Mouse (Mus musculus) hindbrain, embryonic 10.5 days (tissue): ENCODE data around the gene St3gal4. TPM values are rescaled to one million over a fixed set of nuclear protein-coding genes. Genes with fewer than 3 reads are reported as not detected.
A peak's percentile ranks its signal among the peaks of the same experiment; 100 is the strongest.
"Not testable (repeated sequence)": the region's sequence is repeated elsewhere in the genome, so short reads cannot be mapped to it uniquely, and the experiment has no call there.

ENCODE experiments used
- DNase-seq: peaks from one replicate; pipeline ENCODE4 v3.0.0-alpha.2; 2017; ENCODE audit warnings: low spot score
- H3K27ac ChIP-seq: fragments of 300-500 bp; sonication (generic); 2 replicates; pipeline ENCODE4 v1.5.1; 2016; ENCODE audit warnings: mild to moderate bottlenecking, moderate library complexity
- H3K27me3 ChIP-seq: fragments of 300-500 bp; sonication (generic); 2 replicates; pipeline ENCODE4 v1.6.1; 2016; ENCODE audit warnings: mild to moderate bottlenecking; ENCODE audit not compliant: poor library complexity, insufficient read depth, severe bottlenecking
- H3K36me3 ChIP-seq: fragments of 300-500 bp; sonication (generic); 2 replicates; pipeline ENCODE4 v1.6.1; 2016; ENCODE audit warnings: mild to moderate bottlenecking, moderate library complexity
- H3K4me1 ChIP-seq: fragments of 300-500 bp; sonication (generic); replicated peaks from 2 replicates; pipeline ENCODE4 v1.6.1; 2016; ENCODE audit warnings: mild to moderate bottlenecking
- H3K4me3 ChIP-seq: fragments of 300-500 bp; sonication (generic); 2 replicates; pipeline ENCODE4 v1.5.1; 2016; ENCODE audit warnings: mild to moderate bottlenecking, moderate library complexity
- H3K9me3 ChIP-seq: fragments of 300-500 bp; sonication (generic); 2 replicates; pipeline ENCODE4 v1.6.1; 2016; ENCODE audit warnings: mild to moderate bottlenecking, moderate library complexity
- WGBS: fragments of 180-500 bp; shearing (Covaris S2); methylation state at CpG from one replicate; pipeline ENCODE4 v1.1.7; 2016; 5-methylcytosine and 5-hydroxymethylcytosine counted together
- polyA plus RNA-seq: library from polyadenylated mRNA; unstranded; fragments of >200 nt; fragmentation: Nextera tagmentation; extraction: Ambion mirVana; gene quantifications from 2 replicates; pipeline ENCODE4 v1.2.1, GENCODE M21; 2016

The St3gal4 gene
- 10.3 and 11.5 TPM in 2 replicates for polyA plus RNA-seq

DNA sequence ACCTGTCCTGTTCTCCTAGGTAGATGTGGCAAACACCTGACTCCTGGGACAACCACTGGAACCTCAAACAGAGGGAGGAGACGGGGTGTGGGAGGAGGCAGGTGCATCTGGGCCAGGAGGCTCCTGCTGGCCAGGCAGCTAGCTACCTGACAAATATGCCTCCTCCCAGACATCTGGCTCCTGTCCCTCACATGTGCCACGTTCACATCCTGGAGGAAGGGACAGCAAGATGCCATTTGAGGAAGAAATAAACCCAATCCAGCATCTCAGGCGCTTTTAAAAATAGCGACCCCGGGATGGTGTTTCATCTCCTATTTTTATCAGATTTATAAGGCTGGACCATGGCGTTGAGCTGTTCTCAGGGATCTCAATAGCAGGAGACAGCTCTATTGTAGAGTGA, at the start of gene St3gal4:
St3gal4 (minus strand) TSS at position 101 of the 400 bp plus-strand sequence.
- H3K27ac ChIP-seq, result no peak within 1 kb of the TSS
- H3K4me3 ChIP-seq, result no peak within 1 kb of the TSS
- peaks cover 36% of the 10 kb centered on the region for H3K36me3 ChIP-seq
- DNase-seq, result no peak
- WGBS, result 83% methylated on average over 6 of the region's 6 CpGs
- no peaks in the 10 kb centered on the region for H3K9me3 ChIP-seq
- H3K27me3 ChIP-seq, result 0 out of 2 replicates have a peak, but pooled peaks cover 3% of the 10 kb centered on the region
- H3K4me1 ChIP-seq, result peaks cover 44% of the 10 kb centered on the region

DNA sequence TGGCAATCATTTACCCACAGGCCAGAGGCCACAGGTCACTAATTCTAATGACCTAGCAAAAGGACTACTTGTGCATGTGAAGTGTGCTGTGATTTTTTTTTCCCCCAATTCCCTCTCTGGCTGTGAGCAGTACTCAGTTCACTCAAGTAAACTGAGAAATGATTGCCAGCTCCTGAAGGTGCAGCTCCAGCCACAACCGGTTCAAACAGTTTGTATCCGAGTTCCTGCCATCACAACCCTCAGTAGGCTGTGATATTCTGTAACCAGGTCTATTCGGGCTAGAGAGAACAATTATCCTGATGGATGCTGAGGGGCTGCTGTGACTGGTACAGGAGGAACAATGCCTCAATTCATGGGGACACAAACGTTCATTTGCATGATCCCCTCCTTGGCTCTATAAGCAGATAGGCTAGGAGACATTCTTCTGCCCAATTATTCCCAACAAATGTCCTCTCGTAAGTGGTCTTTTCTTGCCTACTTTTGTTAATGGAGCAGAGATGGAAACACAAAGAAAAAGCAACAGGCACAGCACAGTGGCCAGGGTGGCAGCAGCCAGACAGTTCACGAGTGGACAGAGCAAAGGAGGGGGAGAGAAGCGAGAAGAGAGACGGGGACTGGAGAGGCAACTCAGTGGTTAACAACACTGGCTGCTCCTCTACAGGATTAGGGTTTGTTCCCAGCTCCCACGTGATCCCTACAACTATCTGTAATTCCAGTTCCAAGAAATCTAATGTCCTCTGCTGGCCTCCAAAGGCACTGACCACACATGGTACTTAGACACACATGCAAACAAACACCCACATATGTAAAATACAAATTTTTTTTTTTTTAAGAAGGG, 47.9 kb upstream of the St3gal4 start:
- H3K27ac ChIP-seq, result peak overlapping the region; percentile 51; the same call in 1 of the 2 replicates
- H3K36me3 ChIP-seq, result peaks cover 39% of the 10 kb centered on the region
- WGBS, result 32% methylated on average over 9 of the region's 9 CpGs
- no peak overlapping the region for H3K4me3 ChIP-seq
- H3K9me3 ChIP-seq, result no peaks in the 10 kb centered on the region
- H3K4me1 ChIP-seq, result peaks cover 16% of the 10 kb centered on the region
- no peaks in the 10 kb centered on the region for H3K27me3 ChIP-seq
- DNase-seq, result no peak

DNA sequence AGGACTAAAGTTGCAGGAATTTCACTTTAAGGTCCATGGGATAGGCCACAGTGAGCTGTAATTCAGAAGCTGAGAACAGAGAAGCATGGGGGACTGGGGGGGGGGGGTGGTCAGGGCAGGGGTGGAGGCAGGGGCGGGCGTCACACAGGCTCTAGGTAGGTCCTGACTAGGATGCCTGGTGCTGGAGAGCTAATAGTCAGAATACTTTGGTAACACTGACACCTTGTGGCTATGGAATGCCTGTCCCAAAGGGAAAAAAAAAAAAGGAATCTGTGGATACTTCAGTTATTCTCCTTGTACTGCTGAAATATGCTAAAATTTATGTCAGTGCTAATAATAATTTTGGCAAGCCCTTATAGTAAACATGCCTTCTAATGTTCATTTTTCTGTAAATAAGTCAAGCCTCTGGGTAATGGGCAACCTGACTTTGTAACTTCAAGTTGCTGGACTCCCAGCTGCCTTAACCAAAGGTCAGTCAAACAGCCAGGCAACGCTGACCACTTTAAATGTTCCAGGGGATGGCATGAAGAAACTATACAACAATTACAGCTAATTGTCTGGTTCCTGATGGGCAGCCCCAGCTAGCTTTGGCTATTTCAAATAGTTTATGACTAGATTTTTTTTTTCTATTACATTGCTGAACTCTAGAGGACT, 47.2 kb upstream of the St3gal4 start:
- Histone ChIP-seq H3K9me3 (no peaks in the 10 kb centered on the region), H3K4me3 (no peak overlapping the region), H3K27me3 (no peaks in the 10 kb centered on the region), H3K36me3 (peaks cover 39% of the 10 kb centered on the region), H3K4me1 (peaks cover 16% of the 10 kb centered on the region), H3K27ac (no peak overlapping the region)
- WGBS, result 38% methylated on average over 3 of the region's 3 CpGs
- no peak for DNase-seq

DNA sequence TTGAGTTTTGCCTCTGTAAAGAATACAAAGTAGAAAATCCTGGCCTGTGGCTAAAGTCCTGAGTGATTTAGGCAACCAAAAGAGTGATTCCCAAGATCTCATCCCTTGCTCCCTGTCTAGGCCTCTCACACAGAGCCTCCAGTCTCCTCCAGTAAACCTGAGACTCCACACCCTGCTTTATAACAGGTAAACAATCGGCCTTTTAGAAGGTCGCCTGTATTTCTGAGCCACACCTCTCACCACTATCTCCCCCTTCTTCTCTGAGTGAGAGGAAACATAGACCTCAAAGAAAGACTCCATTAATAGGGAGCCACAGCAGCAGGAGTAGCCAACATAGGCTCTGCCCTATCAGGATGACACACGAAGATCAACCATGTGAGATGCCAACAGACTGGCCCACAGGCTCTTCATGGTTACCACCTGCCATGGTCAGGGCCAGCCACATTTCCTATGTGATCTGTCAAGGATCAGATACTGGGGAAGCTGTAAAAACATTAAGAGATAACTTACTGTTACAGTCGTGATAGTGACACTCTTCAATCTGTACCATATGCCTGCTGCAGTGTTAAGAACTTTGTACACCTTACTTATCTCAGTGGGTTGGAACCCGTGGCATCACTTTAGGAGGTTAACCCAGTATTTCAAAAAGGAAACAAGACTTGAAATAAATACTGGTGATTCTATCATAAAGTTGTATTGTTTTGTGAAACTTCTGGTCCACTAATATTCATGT, 45.2 kb upstream of the St3gal4 start:
- Histone ChIP-seq H3K4me3 (no peak overlapping the region), H3K27ac (no peak overlapping the region), H3K36me3 (peaks cover 19% of the 10 kb centered on the region), H3K4me1 (peaks cover 18% of the 10 kb centered on the region), H3K9me3 (no peaks in the 10 kb centered on the region), H3K27me3 (no peaks in the 10 kb centered on the region)
- DNase-seq, result no peak
- WGBS, result 82% methylated on average over 5 of the region's 5 CpGs

DNA sequence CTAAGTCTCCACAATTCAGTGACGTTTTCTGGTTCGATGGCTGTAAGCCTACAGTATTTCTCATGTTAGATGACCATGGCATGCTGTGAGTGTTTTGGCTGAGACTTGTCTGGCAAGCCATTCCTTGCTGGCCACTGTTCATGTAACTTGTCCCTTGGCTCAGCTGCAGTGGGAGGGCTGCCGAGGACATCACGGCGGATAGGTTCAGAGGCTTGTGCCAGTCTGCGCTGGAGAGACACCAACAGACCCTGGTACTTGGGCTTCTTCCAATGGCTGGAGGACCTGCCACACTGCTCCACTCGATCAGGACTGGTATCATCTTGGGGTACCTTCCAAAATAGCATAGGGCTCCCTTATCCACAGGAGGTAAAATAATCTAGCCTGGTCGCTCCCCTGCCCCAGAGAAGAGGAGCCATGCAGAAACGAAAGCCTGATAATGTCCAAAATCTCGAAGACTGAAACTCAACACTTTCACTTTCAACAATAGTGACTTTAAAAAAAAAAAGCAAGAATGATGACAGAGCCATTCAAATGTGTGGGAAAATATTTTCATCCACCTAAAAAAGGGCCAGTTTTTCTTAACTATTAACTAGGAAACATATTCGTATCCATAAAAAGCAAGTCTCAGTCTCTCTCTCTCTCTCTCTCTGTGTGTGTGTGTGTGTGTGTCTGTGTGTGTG, 44.1 kb upstream of the St3gal4 start:
- WGBS, result 94% methylated on average over 11 of the region's 11 CpGs
- Histone ChIP-seq H3K4me1 (peaks cover 18% of the 10 kb centered on the region), H3K9me3 (no peaks in the 10 kb centered on the region), H3K36me3 (peaks cover 13% of the 10 kb centered on the region; the same call in 1 of the 2 replicates), H3K27me3 (no peaks in the 10 kb centered on the region), H3K4me3 (no peak overlapping the region), H3K27ac (no peak overlapping the region)
- no peak for DNase-seq

DNA sequence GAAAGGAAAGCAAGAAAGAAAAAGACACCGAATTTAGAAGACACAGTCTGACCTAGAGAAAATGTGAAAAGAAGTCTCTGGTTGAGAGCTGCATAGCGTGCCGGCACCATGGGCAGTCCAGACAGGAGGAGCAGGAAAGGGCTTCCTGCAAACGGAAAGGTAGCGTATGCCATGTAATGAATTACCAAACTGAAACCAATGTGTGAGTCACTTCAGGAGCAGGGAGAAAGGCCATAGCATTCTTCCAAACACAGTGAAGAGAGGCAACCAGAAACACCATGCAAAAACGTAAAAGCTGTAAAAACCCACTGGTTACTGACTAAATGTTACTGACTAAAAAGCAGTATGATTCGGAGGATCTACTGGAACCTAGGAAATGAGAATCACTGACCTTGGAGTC, 42.7 kb upstream of the St3gal4 start:
- Histone ChIP-seq H3K27me3 (no peaks in the 10 kb centered on the region), H3K9me3 (no peaks in the 10 kb centered on the region), H3K27ac (no peak overlapping the region), H3K36me3 (peaks cover 18% of the 10 kb centered on the region), H3K4me1 (peaks cover 6% of the 10 kb centered on the region), H3K4me3 (no peak overlapping the region)
- WGBS, result 91% methylated on average over 7 of the region's 7 CpGs
- no peak for DNase-seq

DNA sequence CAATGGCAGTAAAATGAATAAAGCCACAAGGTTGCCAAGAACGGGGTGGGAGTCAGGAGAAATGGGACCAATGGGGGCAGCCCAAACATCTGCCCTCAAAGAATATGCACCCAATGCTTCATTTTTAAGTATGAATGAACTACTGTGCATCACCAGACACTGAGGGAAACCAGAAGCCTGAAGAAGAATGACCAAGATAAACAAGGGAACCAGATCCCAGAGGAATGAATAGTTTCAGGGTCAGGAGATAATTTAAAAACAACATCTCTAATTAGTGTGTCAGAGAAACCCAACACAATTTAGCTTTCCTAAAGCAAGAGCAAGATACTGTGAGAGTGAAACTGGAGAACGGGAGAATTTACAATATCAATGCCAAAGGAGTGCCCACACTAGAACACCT, 41.6 kb upstream of the St3gal4 start:
- WGBS, result 83% methylated on average over 2 of the region's 2 CpGs
- Histone ChIP-seq H3K36me3 (peaks cover 20% of the 10 kb centered on the region), H3K27ac (no peak overlapping the region), H3K4me1 (peaks cover 2% of the 10 kb centered on the region; the same call in 1 of the 2 replicates), H3K9me3 (no peaks in the 10 kb centered on the region), H3K4me3 (no peak overlapping the region), H3K27me3 (no peaks in the 10 kb centered on the region)
- DNase-seq, result no peak

DNA sequence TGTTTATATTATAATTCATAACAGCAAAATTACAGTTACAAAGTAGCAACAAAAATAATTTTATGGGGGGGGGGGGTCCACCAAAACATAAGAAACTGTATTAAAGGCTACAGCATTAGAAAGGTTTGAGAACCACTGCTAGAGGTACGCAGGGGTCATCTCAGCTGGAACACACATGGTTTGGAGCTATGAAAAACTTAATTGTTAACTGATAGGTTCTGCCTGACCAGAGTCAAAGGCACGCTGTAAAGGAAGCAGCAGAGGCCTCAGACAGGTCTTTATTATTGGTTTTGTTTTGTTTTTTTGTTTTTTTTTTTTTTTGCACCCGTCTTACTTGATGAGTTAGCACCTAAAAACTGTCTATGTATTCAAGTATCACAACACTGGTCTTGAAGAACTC, 39.4 kb upstream of the St3gal4 start:
- WGBS, result 84% methylated on average over 3 of the region's 3 CpGs
- Histone ChIP-seq H3K27ac (no peak overlapping the region), H3K4me3 (no peak overlapping the region), H3K4me1 (peaks cover 2% of the 10 kb centered on the region; the same call in 1 of the 2 replicates), H3K36me3 (peaks cover 12% of the 10 kb centered on the region), H3K9me3 (no peaks in the 10 kb centered on the region), H3K27me3 (no peaks in the 10 kb centered on the region)
- DNase-seq, result no peak

DNA sequence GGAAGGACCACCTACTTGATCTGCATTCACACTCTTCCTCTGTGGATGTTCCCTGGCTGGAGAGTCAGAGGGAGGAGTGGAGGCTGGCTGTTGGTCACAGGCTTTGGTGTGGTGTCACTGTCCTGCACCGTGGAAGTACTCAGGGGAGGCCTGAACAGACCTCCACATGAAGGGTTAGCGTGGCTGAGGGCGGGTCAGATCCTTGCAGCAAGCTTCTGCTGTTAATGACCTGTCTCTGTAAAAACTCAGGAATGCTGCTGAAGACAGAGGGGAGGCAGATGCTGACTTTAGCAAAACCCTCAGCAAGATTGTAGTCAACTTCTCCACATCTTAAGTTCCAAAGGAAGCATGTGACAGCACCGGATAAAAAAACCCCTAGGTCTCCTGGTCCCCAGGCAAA, 37.8 kb upstream of the St3gal4 start:
- peaks cover 2% of the 10 kb centered on the region; the same call in 1 of the 2 replicates for H3K4me1 ChIP-seq
- DNase-seq, result no peak
- H3K27me3 ChIP-seq, result no peaks in the 10 kb centered on the region
- 82% methylated on average over 4 of the region's 4 CpGs for WGBS
- no peak overlapping the region for H3K4me3 ChIP-seq
- no peak overlapping the region for H3K27ac ChIP-seq
- H3K36me3 ChIP-seq, result peaks cover 7% of the 10 kb centered on the region
- no peaks in the 10 kb centered on the region for H3K9me3 ChIP-seq

DNA sequence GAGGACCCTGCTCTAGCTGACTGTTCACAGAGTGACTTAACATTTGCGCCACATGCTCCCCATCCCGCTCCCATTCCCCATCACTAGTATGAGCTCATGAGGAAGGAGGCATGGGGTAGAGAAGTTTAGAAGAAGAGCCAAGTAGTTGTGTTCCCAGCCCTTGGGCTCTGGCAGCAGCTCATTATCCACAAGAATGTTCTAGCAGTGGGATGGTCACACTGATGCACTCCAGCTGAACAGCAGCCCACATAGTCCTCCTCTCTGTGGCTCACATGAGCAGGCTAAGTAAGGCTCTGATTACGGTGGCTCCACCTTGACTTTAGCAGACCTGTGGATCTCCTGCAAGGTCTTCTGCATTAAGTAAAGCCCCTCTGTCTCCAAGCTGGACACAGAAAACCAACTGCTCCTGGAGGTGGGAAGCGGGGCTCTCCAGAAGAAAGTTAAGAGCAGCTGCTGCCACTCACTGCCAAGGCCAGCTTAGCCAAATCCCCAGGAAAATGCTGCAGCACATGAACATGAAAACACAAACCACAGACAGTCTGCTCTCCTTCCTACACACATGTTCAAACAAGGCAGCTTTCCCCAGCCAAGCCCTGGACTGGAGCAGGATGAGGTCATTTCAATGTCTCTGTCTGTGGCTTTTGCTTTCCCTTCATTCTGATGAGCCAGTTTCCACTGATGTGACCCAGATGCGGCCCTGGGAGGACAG, 37.1 kb upstream of the St3gal4 start:
- 95% methylated on average over 5 of the region's 5 CpGs for WGBS
- H3K4me1 ChIP-seq, result peaks cover 2% of the 10 kb centered on the region; the same call in 1 of the 2 replicates
- no peak for DNase-seq
- no peaks in the 10 kb centered on the region for H3K27me3 ChIP-seq
- no peak overlapping the region for H3K27ac ChIP-seq
- no peaks in the 10 kb centered on the region for H3K9me3 ChIP-seq
- H3K4me3 ChIP-seq, result no peak overlapping the region
- H3K36me3 ChIP-seq, result peaks cover 7% of the 10 kb centered on the region

DNA sequence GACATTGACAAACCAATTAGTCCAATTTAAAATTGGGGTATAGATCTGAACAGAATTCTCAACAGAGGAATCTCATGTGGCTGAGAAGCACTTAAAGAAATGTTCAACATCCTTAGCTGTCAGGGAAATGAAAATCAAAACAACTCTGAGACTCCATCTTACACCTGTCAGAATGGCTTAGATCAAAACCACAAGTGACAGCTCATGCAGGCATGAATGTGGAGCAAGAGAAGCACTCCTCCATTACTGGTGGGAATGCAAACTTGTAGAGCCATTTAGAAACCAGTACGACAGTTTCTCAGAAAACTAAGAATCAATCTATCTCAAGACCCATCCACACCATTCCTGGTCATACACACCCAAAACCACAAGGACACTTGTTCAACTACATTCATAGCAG, 33.9 kb upstream of the St3gal4 start:
- WGBS, result 93% methylated on average over 1 of the region's 1 CpGs
- Histone ChIP-seq H3K9me3 (no peaks in the 10 kb centered on the region), H3K4me1 (no peaks in the 10 kb centered on the region; the same call in 1 of the 2 replicates), H3K27ac (no peak overlapping the region), H3K36me3 (peaks cover 7% of the 10 kb centered on the region), H3K27me3 (no peaks in the 10 kb centered on the region), H3K4me3 (no peak overlapping the region)
- DNase-seq, result no peak

DNA sequence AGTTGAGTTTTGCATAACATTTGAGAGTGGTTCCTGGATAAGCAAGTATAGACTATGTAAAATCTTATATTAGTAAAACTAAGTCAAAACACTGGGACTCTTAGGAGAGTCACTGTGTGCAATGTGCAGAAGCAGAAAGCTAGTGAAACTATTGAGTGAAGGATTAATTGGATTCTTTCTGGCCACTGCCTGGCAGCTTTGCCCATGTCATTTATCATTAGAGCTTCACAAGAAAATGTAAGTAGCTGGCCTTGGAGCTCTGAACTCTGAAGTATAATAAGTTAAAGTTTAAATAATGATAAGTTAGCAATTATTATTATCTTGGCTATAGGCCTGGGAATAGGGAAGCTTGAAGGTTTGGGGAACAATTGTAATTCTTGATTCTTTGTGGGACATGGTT, 29.8 kb upstream of the St3gal4 start:
- not testable (repeated sequence) for H3K4me1 ChIP-seq, H3K9me3 ChIP-seq

More for the DNA sequence above, 29.8 kb upstream of the St3gal4 start:
- not testable (repeated sequence) for H3K4me3 ChIP-seq, H3K27me3 ChIP-seq, DNase-seq, H3K36me3 ChIP-seq, H3K27ac ChIP-seq
